Mouse (Mus musculus) forebrain, embryonic 12.5 days (tissue): ENCODE results near the gene Ppp1r10. TPM values are rescaled to one million over a fixed set of nuclear protein-coding genes. Genes with fewer than 3 reads are reported as not detected.

Experiments
- ATAC-seq: fragments of 200-750 bp; cut with Nextera tagmentation; 2 replicates; pipeline ENCODE4 v1.8.0; 2017; ENCODE audit warnings: moderate TSS enrichment; ENCODE audit not compliant: low FRiP score
- H3K27ac ChIP-seq: fragments of 300-500 bp; sonication (generic); 2 replicates; pipeline ENCODE4 v1.5.1; 2016; ENCODE audit warnings: mild to moderate bottlenecking
- H3K27me3 ChIP-seq: fragments of 300-500 bp; sonication (generic); 2 replicates; pipeline ENCODE4 v1.6.1; 2016; ENCODE audit warnings: mild to moderate bottlenecking
- H3K36me3 ChIP-seq: fragments of 300-500 bp; sonication (generic); replicated peaks from 2 replicates; pipeline ENCODE4 v1.6.1; 2016; ENCODE audit warnings: mild to moderate bottlenecking
- H3K4me1 ChIP-seq: fragments of 300-500 bp; sonication (generic); 2 replicates; pipeline ENCODE4 v1.6.1; 2016
- H3K4me2 ChIP-seq: fragments of 300-500 bp; sonication (generic); 2 replicates; pipeline ENCODE4 v1.6.1; 2016; ENCODE audit warnings: mild to moderate bottlenecking, moderate library complexity
- H3K4me3 ChIP-seq: fragments of 300-500 bp; sonication (generic); replicated peaks from 2 replicates; pipeline ENCODE4 v1.5.1; 2016; ENCODE audit warnings: mild to moderate bottlenecking
- H3K9ac ChIP-seq: fragments of 300-500 bp; sonication (generic); 2 replicates; pipeline ENCODE4 v1.6.1; 2016; ENCODE audit warnings: mild to moderate bottlenecking
- H3K9me3 ChIP-seq: fragments of 300-500 bp; sonication (generic); 2 replicates; pipeline ENCODE4 v1.6.1; 2016
- WGBS: fragments of 180-500 bp; shearing (Covaris S2); methylation state at CpG from one replicate; pipeline ENCODE4 v1.1.7; 2016; 5-methylcytosine and 5-hydroxymethylcytosine counted together
- polyA plus RNA-seq: library from polyadenylated mRNA; unstranded; fragments of >200 nt; fragmentation: Nextera tagmentation; extraction: Ambion mirVana; gene quantifications from 2 replicates; pipeline ENCODE4 v1.2.1, GENCODE M21; 2016

Ppp1r10 gene
- polyA plus RNA-seq, 1 experiment from 2014 or later, result 65.4 TPM

DNA sequence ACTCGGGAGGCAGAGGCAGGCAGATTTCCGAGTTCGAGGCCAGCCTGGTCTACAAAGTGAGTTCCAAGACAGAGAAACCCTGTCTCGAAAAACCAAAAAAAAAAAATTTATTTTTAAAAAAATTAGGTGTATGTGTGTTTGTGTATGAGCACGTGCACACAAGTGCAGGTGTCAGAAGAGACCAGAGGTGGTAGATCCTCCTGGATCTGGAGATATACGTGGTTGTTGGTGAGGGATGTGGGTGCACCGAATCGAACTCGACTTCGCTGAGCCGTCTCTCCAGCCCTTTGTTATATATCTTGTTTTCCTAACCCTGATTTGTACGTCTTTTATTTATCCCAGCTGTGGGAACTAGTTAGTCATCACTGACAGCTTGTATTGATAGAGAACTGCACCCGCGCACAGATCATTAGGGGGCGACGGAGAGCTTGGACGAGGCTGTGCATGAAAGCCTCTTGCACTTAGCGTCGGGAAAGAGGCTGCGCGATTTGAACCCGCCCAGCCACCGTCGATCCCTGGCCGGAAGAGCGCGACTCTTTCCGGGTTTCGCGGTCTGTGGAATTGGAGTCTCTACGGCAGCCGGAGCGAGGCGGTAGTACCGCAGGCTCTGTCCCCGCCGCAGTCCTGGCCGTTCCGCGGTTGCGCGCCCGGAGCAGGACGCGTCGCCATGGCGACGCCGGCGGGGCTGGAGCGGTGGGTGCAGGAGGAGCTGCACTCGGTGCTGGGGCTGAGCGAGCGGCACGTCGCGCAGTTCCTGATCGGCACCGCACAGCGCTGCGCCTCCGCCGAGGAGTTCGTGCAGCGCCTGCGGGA, 36.8 kb upstream of the Ppp1r10 start, which contains the start of gene Dhx16:
TSS of gene Dhx16 (plus strand) at position 575 of the 813 bp plus-strand sequence.
- 5% methylated on average over 66 of the region's 66 CpGs for WGBS
- H3K27me3 ChIP-seq, result no peaks in the 10 kb centered on the region
- peak within 1 kb of the TSS; percentile 78 for H3K27ac ChIP-seq
- H3K4me1 ChIP-seq, result peaks cover 12% of the 10 kb centered on the region
- H3K36me3 ChIP-seq, result peaks cover 48% of the 10 kb centered on the region
- H3K9me3 ChIP-seq, result no peaks in the 10 kb centered on the region
- H3K4me2 ChIP-seq, result peak within 1 kb of the TSS; percentile 82
- H3K4me3 ChIP-seq, result peak within 1 kb of the TSS; percentile 97
- H3K9ac ChIP-seq, result peak within 1 kb of the TSS; percentile 83
- peak; percentile 90 for ATAC-seq

DNA sequence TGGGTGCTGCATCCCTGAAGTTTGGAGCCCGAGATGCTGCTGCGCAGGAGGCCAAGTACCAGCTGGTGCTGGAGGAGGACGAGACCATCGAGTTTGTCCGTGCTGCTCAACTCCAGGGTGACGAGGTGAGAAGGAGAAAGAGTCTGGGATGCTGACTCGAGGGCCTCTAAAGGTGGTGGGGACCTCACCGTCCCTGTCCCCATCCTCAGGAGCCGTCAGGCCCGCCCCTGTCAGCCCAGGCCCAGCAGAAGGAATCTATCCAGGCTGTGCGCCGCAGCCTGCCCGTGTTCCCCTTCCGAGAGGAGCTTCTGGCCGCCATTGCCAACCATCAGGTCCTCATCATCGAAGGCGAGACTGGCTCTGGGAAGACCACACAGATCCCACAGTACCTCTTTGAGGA, 33.3 kb upstream of the Ppp1r10 start:
- no peak for ATAC-seq
- H3K4me2 ChIP-seq, result no peak overlapping the region
- peaks cover 64% of the 10 kb centered on the region for H3K36me3 ChIP-seq
- H3K4me1 ChIP-seq, result peaks cover 12% of the 10 kb centered on the region
- H3K9me3 ChIP-seq, result no peaks in the 10 kb centered on the region
- no peaks in the 10 kb centered on the region for H3K27me3 ChIP-seq
- H3K4me3 ChIP-seq, result no peak overlapping the region
- H3K9ac ChIP-seq, result no peak overlapping the region
- 91% methylated on average over 17 of the region's 17 CpGs for WGBS
- H3K27ac ChIP-seq, result no peak overlapping the region

- Histone ChIP-seq H3K27ac (no peak overlapping the region), H3K4me2 (no peak overlapping the region), H3K36me3 (peaks cover 73% of the 10 kb centered on the region), H3K4me3 (no peak overlapping the region), H3K4me1 (peaks cover 12% of the 10 kb centered on the region), H3K27me3 (no peaks in the 10 kb centered on the region), H3K9me3 (no peaks in the 10 kb centered on the region), H3K9ac (no peak overlapping the region)
- WGBS, result 96% methylated on average over 14 of the region's 14 CpGs
- ATAC-seq, result no peak
These were observed 32.5 kb upstream of the Ppp1r10 start for GRCm38 (mm10) chr17:35883777-35884176.

DNA sequence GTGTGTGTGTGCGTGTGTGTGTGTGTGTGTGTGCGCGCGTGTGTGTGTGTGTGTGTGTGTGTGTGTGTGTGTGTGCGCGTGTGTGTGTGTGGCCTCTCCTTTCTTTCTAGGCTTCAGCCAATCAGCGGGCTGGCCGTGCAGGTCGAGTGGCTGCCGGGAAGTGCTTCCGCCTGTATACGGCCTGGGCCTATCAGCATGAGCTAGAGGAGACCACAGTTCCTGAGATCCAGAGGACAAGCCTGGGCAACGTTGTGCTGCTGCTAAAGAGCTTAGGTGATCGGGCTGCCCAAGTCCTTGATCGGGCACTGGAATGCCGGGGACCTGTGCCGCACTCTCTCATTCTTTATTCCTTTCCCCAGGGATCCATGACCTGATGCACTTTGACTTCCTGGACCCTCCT, 28.5 kb upstream of the Ppp1r10 start:
- no peak for ATAC-seq
- H3K9ac ChIP-seq, result no peak overlapping the region
- H3K4me2 ChIP-seq, result no peak overlapping the region
- no peaks in the 10 kb centered on the region for H3K27me3 ChIP-seq
- 91% methylated on average over 9 of the region's 17 CpGs for WGBS
- H3K27ac ChIP-seq, result no peak overlapping the region
- H3K36me3 ChIP-seq, result peaks cover 95% of the 10 kb centered on the region
- H3K4me1 ChIP-seq, result no peaks in the 10 kb centered on the region
- H3K4me3 ChIP-seq, result no peak overlapping the region
- no peaks in the 10 kb centered on the region for H3K9me3 ChIP-seq

DNA sequence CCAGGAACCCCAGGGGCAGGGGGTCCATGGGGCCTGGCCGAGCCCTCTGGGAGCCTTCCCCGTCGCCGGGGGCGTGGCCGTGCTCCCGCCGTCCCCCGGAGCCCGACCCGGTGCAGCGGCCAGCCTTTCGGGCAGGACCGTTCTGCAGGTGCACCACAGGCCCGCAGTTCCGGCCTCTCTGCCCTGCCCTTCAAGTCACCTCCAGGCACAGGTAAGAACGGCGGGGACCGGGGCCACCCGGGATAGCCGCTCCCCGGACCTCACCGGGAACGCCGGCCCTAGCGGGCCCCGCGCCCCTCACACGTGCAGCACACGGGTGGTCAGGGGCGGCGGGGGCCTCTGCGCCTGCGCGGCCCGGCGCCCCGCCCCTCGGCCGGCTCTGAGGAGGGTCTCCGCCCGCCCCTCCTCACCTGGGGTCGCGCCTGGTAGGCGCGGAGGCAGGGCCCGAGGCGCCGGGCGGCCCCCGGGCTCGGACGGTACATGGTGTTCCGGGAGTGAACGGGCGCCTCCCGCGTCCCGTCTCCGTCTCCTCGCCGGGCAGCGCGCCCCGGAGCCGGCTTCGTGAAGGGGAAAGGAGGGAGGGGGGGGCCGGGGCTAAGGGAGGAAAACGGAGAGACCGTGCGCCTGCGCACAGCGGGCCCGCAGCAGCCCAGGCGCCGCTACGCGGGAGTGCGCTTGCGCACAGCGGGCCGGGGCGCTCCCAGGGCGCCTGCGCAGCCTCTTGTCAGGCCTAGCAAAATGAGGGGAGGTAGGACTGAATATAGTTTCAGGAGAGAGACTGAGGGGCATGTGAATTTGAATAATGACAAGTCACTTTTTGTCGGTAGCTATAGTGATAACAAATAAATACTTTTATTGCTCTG, 19.2 kb upstream of the Ppp1r10 start, which contains the start of gene 2310061I04Rik:
TSS of gene 2310061I04Rik (minus strand) at position 651 of the 863 bp plus-strand sequence.
- Histone ChIP-seq H3K27ac (peak within 1 kb of the TSS; percentile 94), H3K9me3 (no peaks in the 10 kb centered on the region), H3K4me3 (peak within 1 kb of the TSS; percentile 78), H3K27me3 (no peaks in the 10 kb centered on the region), H3K4me1 (peaks cover 20% of the 10 kb centered on the region), H3K36me3 (peaks cover 69% of the 10 kb centered on the region), H3K9ac (peak within 1 kb of the TSS; percentile 86), H3K4me2 (peak within 1 kb of the TSS; percentile 99)
- 1% methylated on average over 82 of the region's 86 CpGs for WGBS
- ATAC-seq, result peak; percentile 94

DNA sequence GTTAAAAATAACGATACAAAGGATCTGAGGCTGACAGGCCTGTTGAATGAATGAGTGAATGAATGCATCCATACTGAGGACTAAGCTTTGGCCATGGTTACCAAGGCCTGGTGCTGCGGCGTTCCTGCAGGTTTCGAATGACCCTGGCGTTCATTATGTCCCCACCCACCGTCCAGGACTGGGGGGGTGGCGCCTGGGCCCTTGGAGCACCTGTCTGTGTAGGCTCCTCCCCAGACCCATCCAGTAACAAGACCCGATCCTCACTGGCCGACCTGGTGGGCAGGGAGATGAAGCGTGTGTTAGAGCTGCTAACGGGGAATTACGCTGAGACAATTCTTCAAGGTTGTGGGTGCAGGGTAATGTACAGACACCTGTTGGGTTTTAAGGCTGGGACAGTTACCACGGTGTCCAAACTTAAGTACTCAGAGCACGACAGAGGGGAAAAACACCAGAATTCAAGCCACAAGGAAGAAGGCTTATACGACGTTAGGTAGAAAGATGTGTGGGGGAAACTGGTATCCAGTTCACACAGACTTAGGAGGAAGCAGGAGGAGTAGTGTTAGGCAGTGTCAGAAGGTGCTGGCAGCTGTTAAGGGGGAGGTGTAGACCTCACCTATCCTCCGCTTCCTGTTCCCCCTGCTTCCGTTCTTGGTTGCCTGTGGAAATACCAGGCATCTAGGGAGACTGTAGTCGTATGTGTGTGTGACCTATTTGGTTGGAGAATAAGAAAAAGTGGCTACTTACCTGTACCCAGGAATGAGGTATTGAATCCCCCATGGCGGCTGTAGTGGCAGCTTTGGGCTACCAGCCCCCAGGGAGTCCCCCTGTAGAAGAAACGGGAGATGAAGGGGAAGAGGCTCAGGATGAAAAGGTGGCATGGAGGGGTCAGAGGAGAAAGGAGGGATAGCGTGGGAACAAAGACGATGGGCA, 18.3 kb upstream of the Ppp1r10 start:
- Histone ChIP-seq H3K27ac (peak overlapping the region; percentile 94), H3K27me3 (no peaks in the 10 kb centered on the region), H3K9me3 (no peaks in the 10 kb centered on the region), H3K36me3 (peaks cover 71% of the 10 kb centered on the region), H3K4me3 (peak overlapping the region; percentile 78; the same call in 1 of the 2 replicates), H3K4me1 (peaks cover 20% of the 10 kb centered on the region), H3K9ac (peak overlapping the region; percentile 86; the same call in 1 of the 2 replicates), H3K4me2 (peak overlapping the region; percentile 99)
- ATAC-seq, result peak; percentile 52
- WGBS, result 46% methylated on average over 23 of the region's 23 CpGs

- H3K27ac ChIP-seq, result no peak overlapping the region
- WGBS, result 95% methylated on average over 3 of the region's 3 CpGs
- no peak overlapping the region for H3K4me2 ChIP-seq
- peaks cover 79% of the 10 kb centered on the region for H3K36me3 ChIP-seq
- no peaks in the 10 kb centered on the region for H3K9me3 ChIP-seq
- H3K4me1 ChIP-seq, result peaks cover 17% of the 10 kb centered on the region
- no peak overlapping the region for H3K9ac ChIP-seq
- no peak for ATAC-seq
- H3K4me3 ChIP-seq, result no peak overlapping the region
- no peaks in the 10 kb centered on the region for H3K27me3 ChIP-seq
These were observed 15.6 kb upstream of the Ppp1r10 start for GRCm38 (mm10) chr17:35900636-35901035.

GRCm38 (mm10) chr17:35903343-35903991, 12.8 kb upstream of the Ppp1r10 start:
- no peak for ATAC-seq
- no peaks in the 10 kb centered on the region for H3K9me3 ChIP-seq
- WGBS, result 92% methylated on average over 9 of the region's 9 CpGs
- H3K4me2 ChIP-seq, result no peak overlapping the region
- peaks cover 7% of the 10 kb centered on the region for H3K4me1 ChIP-seq
- H3K4me3 ChIP-seq, result no peak overlapping the region
- no peaks in the 10 kb centered on the region for H3K27me3 ChIP-seq
- no peak overlapping the region for H3K9ac ChIP-seq
- H3K36me3 ChIP-seq, result peaks cover 93% of the 10 kb centered on the region
- 0 out of 2 replicates have a peak overlapping the region, but pooled peaks have one; percentile 8 for H3K27ac ChIP-seq

- no peak for ATAC-seq
- 81% methylated on average over 4 of the region's 4 CpGs for WGBS
- Histone ChIP-seq H3K4me1 (peaks cover 12% of the 10 kb centered on the region), H3K27me3 (no peaks in the 10 kb centered on the region), H3K4me2 (no peak overlapping the region), H3K9me3 (no peaks in the 10 kb centered on the region), H3K9ac (no peak overlapping the region), H3K4me3 (no peak overlapping the region), H3K27ac (0 out of 2 replicates have a peak overlapping the region, but pooled peaks have one; percentile 8), H3K36me3 (peaks cover 90% of the 10 kb centered on the region)
These were observed 12.3 kb upstream of the Ppp1r10 start for GRCm38 (mm10) chr17:35903992-35904355.

GRCm38 (mm10) chr17:35905587-35905986, 10.6 kb upstream of the Ppp1r10 start:
- H3K9ac ChIP-seq, result no peak overlapping the region
- 94% methylated on average over 1 of the region's 1 CpGs for WGBS
- no peak overlapping the region for H3K27ac ChIP-seq
- ATAC-seq, result no peak
- peaks cover 20% of the 10 kb centered on the region for H3K4me1 ChIP-seq
- no peaks in the 10 kb centered on the region for H3K9me3 ChIP-seq
- H3K4me3 ChIP-seq, result no peak overlapping the region
- no peaks in the 10 kb centered on the region for H3K27me3 ChIP-seq
- H3K4me2 ChIP-seq, result no peak overlapping the region
- peaks cover 74% of the 10 kb centered on the region for H3K36me3 ChIP-seq

GRCm38 (mm10) chr17:35907609-35908008, 8.6 kb upstream of the Ppp1r10 start:
- WGBS, result 83% methylated on average over 2 of the region's 2 CpGs
- Histone ChIP-seq H3K4me1 (peaks cover 20% of the 10 kb centered on the region), H3K36me3 (peaks cover 73% of the 10 kb centered on the region), H3K4me2 (peak overlapping the region; percentile 95; the same call in 1 of the 2 replicates), H3K9me3 (no peaks in the 10 kb centered on the region), H3K4me3 (no peak overlapping the region), H3K27ac (no peak overlapping the region), H3K27me3 (no peaks in the 10 kb centered on the region), H3K9ac (no peak overlapping the region)
- no peak for ATAC-seq
